Mouse (Mus musculus) layer of hippocampus, adult 9-11 months (tissue): ENCODE results near the gene Nfs1.
"Not testable (repeated sequence)": the region's sequence is repeated elsewhere in the genome, so short reads cannot be mapped to it uniquely, and the experiment has no call there.

Experiments
- DNase-seq: peaks from one replicate; pipeline ENCODE4 v3.0.0; 2022

Nfs1 gene

DNA sequence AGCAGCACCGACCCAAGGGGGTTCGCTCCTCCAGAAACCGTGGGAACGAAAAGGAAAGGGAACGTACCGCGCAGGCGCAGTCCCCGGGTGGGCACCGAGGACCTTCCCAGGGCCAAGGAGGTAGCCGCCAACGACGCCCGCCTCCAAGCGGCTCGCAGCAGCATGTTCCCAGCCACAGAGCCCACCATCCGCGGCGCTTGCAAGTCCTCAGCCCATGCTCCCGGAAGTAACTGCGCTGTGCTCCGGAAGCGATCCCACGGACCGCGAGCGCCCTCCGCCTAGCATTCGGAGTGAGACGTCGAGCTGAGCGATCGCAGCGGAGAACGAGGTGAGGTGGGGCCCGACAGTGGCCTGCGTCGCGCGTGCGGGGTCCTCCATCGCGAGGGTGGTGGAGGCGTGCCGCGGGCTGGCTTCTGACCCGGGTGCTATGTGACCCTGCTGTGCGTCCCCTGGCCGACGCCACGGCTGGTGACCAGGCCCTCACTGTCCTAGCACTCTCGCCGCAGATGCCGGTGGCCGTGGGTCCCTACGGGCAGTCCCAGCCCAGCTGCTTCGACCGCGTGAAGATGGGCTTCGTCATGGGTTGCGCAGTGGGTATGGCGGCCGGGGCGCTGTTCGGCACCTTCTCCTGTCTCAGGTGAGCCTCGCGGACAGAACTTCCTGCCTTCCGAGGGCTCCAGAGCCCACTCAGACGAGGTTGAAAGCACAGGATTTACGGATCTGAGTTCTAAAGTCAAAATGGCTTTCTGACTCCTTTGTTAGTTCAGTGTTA is at the start of gene Nfs1, which contains the start of gene Romo1:
Gene Nfs1, minus strand, starts transcription at position 234 of the 772 bp plus-strand sequence.
Gene Romo1, plus strand, starts transcription at position 87 of the 772 bp plus-strand sequence.
- DNase-seq, result peak; percentile 92

DNA sequence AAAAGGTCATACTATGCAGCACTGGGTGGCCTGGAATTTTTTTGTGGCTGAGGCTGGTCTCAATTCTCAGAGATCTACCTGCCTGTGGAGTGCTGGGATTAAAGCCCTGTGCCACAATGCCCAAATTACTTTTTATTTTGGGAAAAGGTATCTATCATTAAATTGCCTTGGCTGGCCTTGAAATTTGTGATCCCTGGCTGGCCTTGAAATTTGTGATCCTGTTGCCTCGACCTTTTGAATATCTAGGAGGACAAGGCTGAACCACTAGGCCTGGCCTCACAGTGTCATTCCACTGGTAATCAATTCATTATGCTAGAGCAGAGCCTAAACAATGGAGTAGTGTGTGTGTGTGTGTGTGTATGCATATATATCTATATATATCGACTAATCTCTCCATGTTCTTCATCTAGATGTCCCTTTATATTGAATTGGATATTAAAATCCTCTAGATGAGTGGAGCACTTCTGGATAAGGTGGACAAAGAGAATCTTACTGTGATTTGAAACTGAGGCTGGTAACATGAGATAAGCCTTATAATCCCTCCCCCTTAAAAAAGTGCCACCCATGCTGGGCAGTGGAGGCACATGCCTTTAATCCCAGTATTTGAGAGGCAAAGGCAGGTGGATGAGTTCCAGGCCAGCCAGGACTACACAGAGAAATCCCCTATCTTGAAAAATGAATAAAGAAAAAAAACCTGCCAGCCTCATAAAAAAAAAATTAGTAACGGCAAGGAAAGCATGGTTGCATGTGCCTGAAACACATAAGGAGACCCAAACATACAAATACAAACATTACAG is 49.3 kb upstream of the Nfs1 start:
- no peak for DNase-seq

DNA sequence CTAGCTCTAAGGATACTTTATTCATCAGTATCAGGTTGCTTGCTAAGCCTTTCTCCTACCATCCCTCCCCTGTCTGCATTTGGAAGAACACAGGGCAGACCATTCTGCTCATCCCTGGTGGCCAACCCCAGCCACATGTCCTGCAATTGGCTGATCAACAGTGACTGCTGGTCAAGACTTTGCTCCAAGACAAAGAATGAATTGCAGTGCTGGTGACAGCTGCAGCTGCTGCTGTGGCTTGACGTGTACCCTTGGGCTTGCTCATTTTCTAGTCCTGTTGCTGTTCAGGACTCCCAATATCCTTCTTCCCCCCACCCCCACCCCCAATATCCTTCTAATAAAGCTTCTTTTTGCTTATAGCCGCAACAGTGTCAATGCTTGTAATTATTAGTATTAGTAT is 48.1 kb upstream of the Nfs1 start:
- DNase-seq, result no peak

DNA sequence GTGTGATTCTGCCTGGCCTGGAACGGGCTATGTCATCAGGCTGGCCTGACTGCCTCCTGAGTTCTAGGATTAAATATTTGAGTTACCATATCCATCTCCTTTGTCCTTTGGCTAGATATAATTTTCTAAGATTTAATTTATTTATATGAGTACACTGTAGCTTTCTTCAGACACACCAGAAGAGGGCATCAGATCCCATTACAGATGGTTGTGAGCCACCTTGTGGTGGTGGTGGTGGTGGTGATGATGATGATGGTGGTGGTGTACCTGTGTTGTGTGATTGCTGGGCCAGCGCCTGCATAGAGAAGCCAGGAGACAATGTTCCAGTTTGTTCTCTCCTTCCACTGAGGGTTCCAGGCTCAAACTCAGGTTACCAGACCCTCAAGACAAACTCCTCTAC is 47.6 kb upstream of the Nfs1 start:
- DNase-seq, result no peak

DNA sequence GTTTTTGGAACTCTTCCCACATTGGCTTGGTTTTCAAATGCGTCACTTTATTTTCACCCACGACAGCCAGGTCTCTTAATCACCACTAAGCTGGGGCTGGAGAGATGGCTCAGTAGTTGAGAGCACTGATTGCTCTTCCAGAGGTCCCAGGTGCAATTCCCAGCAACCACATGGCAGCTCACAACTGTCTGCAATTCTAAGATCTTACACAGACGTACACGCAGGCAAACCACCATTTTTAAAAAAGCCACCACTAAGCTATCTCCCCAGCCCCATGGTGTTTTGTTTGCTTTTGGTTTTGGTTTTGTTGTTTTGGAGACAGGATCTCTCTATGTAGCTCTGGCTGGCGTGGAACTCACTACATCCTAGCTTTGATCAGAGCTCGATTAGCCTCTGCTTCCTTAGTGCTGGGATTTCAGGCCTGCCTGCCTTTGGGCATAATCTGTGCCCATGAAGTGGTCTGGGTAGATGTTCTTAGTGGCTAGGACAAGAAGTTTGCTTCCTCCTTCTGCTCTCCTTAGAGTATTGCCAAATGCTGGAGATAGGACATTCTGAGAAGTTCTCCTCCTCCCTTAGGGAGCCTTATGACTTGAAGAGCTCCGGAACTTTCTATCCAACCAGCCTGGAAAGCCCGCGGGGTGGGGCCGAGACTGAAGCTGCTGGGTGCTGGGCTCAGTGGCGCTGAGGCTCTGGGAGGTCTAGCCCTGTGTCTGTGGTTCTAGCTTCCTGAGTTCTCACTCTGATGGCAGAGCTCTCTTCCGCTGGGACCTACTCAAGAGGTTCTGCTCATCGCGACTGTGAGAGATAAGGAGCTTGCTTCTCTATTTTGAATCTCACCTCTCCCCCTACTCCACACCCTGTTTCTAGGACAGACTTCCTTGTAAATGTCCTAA is 46.3 kb upstream of the Nfs1 start:
- no peak for DNase-seq

DNA sequence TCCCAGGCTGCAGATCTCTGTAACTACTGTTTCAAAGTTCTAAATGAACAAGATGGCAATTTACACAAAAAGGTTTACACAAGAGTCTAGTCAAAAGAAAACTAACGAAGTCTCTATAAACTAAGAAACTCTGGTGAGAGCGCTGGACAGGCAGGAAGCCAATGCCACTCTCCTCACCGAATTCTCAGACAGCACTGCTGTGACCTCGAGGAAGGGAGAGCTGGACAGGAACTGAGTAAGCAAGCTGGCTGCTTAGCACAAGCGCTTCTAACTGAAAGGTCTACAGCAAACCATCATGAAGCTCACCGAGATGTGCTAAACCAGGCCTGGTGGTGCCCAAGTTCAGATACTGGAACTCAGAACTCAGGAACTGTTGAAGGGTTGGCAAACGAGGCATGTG is 45.3 kb upstream of the Nfs1 start:
- not testable (repeated sequence) for DNase-seq

DNA sequence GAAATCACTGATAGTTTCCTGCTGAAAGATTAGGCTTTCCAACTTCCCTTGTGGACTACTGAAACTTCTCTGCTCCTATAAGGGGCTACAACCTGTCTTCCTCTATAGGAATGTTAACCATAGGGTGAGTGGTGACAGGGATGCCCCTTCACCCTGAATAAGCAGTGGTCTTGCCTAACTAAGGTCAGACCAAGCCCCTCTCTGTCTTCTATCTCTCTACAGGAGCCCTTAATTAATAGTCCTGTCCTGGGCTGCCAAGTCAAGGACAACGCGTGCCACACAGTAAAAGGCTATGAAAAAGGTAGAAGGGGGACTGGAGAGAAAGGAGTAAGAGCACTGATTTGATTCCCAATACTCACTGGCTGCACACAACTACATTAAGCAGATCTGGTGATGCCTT is 37.6 kb upstream of the Nfs1 start:
- DNase-seq, result no peak

DNA sequence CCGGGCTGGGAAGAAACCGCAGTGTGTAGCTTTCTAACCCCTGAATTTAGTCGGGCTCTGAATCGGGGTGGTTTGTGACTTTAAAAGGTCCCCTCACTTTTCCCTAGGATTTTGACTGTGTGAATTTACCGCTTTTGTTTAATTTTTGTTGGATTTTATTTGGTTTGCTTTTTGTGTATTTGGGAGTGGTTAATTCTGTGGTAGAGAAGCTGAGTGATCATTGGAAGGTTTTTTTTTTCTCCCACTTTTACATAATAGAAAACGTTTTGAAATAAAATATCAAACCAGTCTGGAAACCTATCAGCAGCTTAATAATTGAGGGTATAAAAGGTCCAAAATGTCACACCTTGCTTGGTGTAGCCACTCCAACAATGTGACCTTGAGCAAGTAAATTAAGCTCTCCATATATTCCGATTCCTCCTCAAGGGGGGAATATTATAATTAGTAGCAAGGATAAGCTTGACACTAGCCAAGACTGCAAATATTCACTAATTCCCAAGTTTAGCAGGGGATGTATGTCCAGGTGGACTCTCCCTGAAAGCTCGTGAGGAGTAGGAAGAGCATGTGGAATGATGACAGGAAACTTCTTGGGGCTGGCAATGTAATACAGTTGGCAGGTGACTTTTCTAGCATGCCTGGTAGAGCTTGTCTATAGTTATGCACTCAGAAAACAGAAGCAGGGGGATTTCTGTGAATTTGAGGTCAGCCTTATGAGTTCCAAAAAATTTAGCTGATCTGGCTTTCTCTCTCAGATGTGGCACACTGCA is 37.0 kb upstream of the Nfs1 start:
- no peak for DNase-seq

DNA sequence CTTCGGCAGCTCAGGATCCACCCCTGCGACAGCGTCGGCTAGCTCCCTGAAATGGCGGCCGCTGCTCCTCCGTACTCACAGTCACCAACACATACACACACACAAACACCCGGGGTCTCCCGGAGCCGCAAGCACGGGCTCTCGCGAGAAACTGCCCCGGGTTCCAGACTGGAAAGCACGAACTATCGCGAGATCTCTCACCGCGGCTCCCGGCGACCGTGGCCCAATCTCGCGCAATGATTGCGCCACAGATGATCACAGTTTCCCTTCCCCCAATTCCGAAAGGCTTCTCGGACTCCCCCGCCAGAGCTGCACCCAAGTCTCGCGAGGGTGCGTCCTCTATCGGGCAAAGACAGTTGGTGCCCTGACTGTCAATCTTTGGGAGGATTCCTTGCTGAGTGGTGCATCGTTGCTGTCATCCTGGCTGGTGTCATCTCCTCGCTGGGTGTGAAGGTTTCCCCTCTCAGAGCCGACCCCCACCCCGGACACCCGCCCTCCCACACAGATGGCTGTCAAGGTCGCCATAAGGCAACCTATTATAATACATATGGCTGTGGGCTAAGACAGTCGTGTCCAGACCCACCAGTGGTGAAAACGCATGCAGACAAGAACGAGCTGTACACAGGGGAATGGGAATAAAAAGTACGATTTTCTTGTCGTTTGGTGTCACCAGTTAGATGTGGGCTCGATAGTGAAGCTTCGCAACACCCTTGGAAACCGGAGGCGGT is 36.3 kb upstream of the Nfs1 start, which contains the start of gene Rbm39:
Gene Rbm39, minus strand, starts transcription at position 145 of the 728 bp plus-strand sequence.
- DNase-seq, result peak; percentile 100

DNA sequence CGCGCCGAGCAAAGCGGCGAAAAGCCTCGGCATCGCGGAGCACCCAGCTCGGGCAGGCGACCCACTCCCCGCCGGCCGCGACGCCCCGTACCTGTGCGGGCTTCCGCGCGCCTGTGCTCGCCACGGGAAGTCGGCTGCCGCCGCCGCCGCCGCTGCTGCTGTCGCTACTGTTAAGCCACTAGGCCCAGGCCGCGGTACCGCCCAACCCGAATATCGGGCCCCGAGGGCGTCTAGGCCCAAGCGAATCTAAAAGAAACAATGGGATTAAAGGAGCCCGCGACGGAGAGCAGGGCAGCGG is 35.8 kb upstream of the Nfs1 start:
- DNase-seq, result peak; percentile 24

DNA sequence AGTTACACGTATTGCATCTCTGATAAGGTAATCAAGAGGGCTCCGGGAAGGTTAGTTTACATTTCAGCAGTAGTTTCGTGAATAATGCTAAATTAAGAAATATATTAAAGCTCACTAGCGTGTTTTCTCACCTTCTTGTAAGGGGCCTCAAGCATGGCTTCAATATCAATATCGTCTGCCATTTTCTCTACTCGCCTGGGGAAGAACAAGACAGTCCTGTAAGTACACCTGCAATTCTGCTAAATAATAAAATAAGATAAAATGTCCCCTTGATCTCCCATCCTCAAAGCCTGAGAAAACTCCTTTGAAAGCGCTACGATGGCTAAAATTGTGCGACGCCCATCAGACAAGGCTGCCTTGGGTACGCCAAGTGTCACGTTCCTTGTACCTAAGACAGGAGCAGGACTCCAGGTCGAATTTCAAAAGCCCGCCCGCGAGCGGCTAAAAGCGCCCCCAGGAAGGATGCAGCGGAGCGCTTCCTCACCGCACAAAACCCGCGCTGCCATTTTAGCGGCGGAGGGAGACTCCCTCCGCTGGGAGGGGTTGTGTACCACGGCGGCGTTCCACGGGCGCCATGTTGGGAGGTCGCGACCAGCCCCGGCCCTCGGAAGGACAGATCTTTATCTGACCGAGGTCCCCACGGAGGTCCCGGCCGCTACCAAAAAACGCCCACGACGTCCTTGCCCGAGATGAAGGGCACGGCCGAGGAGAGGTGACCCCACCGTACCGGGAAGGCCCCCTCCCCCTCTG is 35.2 kb upstream of the Nfs1 start:
- DNase-seq, result peak; percentile 70

DNA sequence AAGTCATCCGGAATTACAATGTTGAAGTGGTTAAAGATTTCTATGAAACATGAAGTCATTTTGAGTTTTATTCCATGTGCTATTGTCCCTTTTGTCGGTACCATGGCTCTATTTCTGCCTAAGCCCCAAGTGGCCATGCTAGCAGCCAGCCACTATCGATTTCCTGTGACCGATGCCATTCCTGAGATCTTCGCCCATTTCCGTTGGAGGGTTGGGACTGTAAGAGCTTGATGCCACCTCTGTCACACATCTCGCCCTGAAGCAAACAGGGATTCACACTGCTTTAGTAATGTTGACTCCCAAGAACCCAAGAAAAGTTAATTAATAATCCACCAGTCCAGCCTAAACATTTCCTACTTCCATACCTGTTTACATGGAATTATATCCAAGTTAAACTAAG is 33.7 kb upstream of the Nfs1 start:
- DNase-seq, result no peak

DNA sequence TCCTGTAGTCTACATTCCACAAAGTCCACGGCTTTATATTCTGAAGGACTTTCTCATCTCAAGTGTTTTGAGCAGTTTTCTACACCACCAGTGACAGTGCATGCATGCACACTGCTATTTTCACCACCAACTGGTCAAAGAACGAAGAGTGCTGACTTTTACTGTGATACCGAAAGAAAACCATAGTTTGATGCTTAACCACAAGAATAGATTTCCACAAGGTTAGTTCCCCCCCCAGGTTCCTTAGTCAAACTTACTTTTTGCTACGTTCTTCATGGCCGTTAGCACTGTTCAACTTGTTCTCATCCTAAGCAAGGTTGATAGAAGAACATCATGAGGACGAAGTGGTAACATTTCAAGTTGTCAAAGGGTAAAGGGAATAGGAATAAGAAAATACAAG is 33.1 kb upstream of the Nfs1 start:
- no peak for DNase-seq

DNA sequence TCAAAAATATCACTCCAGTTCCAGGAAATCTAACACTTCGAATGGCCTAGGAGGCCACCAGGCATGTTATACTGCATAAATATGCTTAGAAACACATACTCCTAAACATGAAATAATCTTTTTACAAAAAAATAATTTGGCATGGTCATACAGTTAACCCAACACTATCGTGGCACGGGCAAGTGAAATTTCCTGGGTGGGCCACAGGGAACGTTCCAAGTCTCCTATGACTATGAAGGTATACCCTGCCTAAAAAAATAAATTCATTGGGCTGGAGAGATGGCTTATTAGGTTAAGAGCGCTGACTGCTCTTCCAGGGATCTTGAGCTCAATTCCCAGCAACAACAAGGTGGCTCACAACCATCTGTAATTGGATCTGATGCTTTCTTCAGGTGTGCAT is 22.6 kb upstream of the Nfs1 start:
- no peak for DNase-seq

DNA sequence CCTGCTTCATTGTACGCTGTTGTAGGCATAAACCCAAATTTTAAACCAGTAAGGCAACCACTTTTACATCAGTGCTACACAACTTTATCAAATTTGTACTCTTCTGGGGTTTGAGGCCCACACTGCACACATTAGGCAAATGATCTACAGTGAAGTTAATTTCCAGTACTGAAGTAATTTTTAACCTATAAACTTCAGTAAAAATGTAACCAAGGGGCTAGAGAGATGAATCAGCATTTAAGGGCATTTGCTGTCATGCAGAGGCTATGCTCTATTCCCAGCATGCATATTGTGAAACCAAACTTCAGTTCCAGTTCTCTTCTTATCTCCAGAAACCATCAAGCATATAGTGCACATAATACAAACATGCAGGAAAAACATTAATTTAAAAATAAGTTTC is 21.5 kb upstream of the Nfs1 start:
- no peak for DNase-seq

DNA sequence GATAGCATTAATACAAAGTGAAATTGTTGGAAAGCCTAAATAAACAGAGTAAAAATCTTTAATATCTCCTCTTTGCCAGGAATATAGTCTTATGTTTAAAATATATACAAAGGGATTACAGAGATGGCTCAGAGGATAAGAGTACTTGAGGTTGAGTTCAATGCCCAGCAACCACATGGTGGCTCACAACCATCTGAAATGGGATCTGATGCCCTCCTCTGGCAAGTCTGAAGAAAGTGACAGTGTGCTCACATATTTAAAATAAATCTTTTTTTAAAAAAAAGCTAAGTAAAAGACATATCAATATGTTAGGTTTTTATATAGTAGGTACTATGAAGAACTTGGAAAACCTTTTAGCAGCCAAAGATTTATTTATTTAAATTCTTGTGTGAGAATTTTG is 7.6 kb upstream of the Nfs1 start:
- no peak for DNase-seq

DNA sequence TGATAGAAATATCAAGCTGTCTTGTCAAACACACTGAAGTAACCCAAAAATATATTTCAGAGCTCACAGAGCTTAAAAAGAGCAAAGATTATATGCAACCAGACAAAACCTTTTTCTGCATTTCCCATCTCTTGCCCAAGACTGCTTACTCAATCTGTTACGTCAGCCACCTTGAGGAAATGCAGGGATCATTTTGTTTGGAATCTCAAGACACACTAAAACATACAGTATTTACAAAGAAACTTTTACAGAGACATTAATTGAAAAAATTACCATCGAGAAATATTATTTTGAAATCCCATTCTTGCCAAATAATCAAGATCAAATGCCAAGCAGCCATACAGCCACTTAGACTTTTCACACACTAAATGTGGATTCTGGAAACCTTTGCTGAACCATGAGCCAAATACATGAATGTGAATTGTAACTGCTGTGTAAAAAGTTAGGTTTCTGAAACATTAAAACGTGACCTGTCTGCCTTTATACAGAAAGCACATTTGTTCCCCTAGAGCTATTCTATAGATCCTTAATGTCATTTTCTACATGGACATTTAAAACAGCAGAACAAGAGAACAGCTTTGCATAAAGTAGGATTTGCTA is 3.4 kb upstream of the Nfs1 start:
- DNase-seq, result no peak

DNA sequence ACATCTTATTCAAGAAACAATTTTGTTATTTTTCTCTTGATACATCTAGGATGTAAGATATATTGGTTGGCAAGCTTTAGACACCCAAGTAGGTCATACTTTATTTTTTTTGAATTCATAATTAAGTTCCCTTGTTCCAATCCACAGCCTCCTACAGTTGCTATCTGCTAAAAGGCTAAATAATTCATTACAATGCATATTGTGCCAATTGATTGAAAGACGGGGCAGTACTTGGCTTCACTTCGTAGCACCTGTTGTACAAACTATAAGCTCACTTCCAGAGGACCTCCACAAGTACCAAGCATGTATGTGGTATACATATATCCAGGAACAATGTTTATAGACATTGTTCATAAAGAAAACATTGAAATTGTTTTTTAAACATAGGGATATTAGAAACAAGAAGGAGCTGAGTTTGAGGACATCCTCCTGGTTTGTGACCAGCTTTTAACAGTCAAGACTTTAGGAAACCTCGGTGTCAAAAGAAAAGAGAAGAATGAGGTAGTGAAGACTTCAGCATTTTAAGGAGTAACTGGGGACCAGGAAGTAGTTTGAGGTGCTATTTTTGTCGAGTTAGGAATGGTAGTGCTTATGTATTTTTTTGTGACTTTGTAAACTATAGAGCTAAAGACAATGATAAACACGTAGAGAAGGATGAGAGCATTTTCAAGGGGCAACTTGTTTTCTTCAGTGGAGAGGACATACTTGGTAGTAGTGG is 2.4 kb upstream of the Nfs1 start:
- DNase-seq, result no peak

DNA sequence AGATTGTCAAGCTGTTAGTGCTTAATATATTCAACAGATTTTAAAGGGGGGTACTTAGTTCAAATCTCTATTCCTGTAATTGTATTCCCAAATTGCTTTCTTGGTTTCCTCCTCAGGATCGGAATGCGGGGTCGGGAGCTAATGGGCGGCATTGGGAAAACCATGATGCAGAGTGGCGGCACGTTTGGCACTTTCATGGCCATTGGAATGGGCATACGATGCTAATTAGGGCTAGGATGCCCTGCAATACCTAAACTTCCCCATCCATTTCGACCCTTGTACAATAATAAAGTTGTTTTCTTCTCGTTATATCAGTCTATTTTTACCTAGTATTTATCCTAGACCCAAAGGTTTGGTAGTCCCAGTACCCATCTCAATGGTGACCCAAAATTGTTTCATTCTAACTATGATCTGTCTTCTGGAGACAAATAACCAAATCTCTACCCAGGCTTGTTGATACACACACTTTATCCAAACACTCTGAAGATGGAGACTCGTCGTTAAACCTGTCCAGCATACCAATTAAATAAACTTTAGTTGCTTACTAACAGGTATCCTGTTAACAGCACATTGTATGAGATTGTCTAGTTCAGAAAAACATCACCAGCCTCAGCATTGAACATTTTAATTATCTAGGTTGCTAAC is 1.6 kb upstream of the Nfs1 start:
- no peak for DNase-seq
